Mouse (Mus musculus) midbrain, embryonic 16.5 days (tissue): ENCODE data around the gene D830030K20Rik. TPM values are rescaled to one million over a fixed set of nuclear protein-coding genes. Genes with fewer than 3 reads are reported as not detected.
"Not testable (repeated sequence)": the region's sequence is repeated elsewhere in the genome, so short reads cannot be mapped to it uniquely, and the experiment has no call there.

Experiments used
- ATAC-seq: fragments of 200-750 bp; cut with Nextera tagmentation; 2 replicates; pipeline ENCODE4 v1.8.0; 2017; ENCODE audit warnings: moderate TSS enrichment
- H3K27ac ChIP-seq: fragments of 300-500 bp; sonication (generic); 2 replicates; pipeline ENCODE4 v1.5.1; 2014; ENCODE audit warnings: mild to moderate bottlenecking, low read length, mixed read lengths
- H3K27me3 ChIP-seq: fragments of 300-500 bp; sonication (generic); 2 replicates; pipeline ENCODE4 v1.6.1; 2014; ENCODE audit warnings: low read depth, low read length, mixed read lengths; ENCODE audit not compliant: control insufficient read depth, insufficient read depth
- H3K36me3 ChIP-seq: fragments of 300-500 bp; sonication (generic); 2 replicates; pipeline ENCODE4 v1.6.1; 2014; ENCODE audit warnings: mild to moderate bottlenecking, low read length, moderate library complexity, mixed read lengths; ENCODE audit not compliant: control insufficient read depth, insufficient read depth
- H3K4me1 ChIP-seq: fragments of 300-500 bp; sonication (generic); 2 replicates; pipeline ENCODE4 v1.6.1; 2014; ENCODE audit warnings: mild to moderate bottlenecking, low read length, mixed read lengths; ENCODE audit not compliant: control insufficient read depth, insufficient read depth
- H3K4me2 ChIP-seq: fragments of 300-500 bp; sonication (generic); 2 replicates; pipeline ENCODE4 v1.6.1; 2014; ENCODE audit warnings: mild to moderate bottlenecking, low read length, mixed read lengths
- H3K4me3 ChIP-seq: fragments of 300-500 bp; sonication (generic); 2 replicates; pipeline ENCODE4 v1.5.1; 2014; ENCODE audit warnings: low read depth, mild to moderate bottlenecking, low read length, moderate library complexity, mixed read lengths
- H3K9ac ChIP-seq: fragments of 300-500 bp; sonication (generic); 2 replicates; pipeline ENCODE4 v1.6.1; 2014; ENCODE audit warnings: low read depth, low read length, mixed read lengths
- H3K9me3 ChIP-seq: fragments of 300-500 bp; sonication (generic); replicated peaks from 2 replicates; pipeline ENCODE4 v1.6.1; 2014; ENCODE audit warnings: mild to moderate bottlenecking, low read length, mixed read lengths; ENCODE audit not compliant: control insufficient read depth, poor library complexity, severe bottlenecking
- WGBS: fragments of 180-500 bp; shearing (Covaris S2); extraction: QIAGEN DNeasy Blood & Tissue Kit; methylation state at CpG from one replicate; pipeline ENCODE4 v1.1.7; 2014; 5-methylcytosine and 5-hydroxymethylcytosine counted together
- polyA plus RNA-seq: library from polyadenylated mRNA; unstranded; fragments of >200 nt; fragmentation: Nextera tagmentation; extraction: Ambion mirVana; gene quantifications from 2 replicates; pipeline ENCODE4 v1.2.1, GENCODE M21; 2015

Gene D830030K20Rik
- 34.8 and 37.8 TPM in 2 replicates for polyA plus RNA-seq

DNA sequence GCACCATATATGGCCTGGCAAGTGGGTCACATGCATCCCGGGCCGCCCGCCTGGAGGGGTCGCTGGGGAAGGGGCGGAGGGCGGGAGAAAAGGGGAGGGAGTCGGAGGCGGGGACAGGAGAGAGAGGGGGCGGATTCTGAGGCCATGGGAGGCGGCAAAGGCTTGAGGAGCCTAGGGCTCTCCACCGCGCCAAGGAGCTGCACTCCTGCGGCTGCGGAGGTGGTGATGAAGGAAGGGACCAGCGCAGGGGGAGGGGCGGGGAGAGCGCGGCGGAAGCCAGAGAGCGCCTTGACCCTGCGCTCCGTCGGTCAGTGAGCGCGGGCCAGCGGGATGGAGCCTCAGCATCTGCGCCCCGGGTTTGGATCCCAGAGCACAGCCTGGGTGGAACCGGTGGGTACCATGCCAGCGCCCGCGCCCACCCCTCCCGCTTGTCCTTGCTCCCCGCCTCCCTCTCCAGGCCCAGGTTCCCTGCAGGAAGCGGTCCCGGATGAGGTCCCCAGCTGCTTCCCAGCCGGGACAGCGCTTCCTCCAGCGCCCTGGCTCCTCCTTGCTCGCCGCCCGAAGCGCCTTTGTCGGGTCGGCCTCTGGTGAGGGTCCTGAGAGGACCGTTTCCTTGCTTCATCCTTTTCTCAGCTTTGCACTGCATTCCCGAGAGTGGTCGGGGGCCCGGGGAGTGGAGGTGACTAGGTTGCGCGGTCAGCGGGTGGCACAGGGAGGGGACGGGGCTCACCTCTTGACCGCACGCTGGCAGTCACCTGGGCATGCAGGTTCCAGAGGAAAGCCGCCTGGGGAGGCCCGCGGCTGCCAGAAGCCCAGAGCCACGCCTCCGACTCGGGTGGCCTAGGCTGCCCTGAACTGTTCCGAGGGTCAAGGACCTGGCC lies at the start of gene D830030K20Rik:
D830030K20Rik (plus strand) TSS at position 217 of the 881 bp plus-strand sequence.
- H3K4me1 ChIP-seq, H3K27me3 ChIP-seq, H3K9me3 ChIP-seq, H3K27ac ChIP-seq, H3K36me3 ChIP-seq: not testable (repeated sequence)
- Histone ChIP-seq H3K4me3 (peak within 1 kb of the TSS; percentile 54), H3K9ac (peak within 1 kb of the TSS; percentile 68), H3K4me2 (peak within 1 kb of the TSS; percentile 69)
- peak; percentile 78; the same call in 1 of the 2 replicates for ATAC-seq
- 2% methylated on average over 19 of the region's 62 CpGs for WGBS

- H3K9ac ChIP-seq, H3K27ac ChIP-seq, H3K27me3 ChIP-seq, H3K4me1 ChIP-seq, H3K4me2 ChIP-seq, H3K9me3 ChIP-seq, ATAC-seq, H3K36me3 ChIP-seq, H3K4me3 ChIP-seq: not testable (repeated sequence)
- WGBS, result no CpG with 5 or more reads among the region's 2 CpGs
Observed at GRCm38 (mm10) chr14:3187955-3188354, 20.3 kb upstream of the D830030K20Rik start, which contains the start of gene Gm5795. Gene Gm5795, plus strand, starts transcription at chr14:3188255.

DNA sequence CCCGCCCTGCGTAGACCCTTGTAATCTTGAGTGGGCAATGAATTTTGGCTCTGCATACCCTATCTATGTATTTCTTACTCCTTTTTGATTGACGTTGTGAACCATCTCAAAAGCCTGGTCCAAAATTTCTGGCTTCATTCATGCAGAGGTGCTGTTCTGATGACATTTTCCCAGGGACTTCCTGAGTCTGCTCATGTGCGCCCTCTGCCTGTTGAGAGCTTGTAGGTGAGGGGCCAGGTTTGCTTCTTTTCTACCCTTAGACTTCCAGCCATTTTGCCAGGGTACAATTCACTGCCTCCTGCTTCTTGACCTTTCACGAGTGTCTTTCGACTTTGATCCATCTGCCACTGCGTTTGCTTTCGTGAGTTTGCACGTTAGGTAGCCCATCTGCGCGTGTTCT lies 1.1 kb downstream of the D830030K20Rik start:
- peak overlapping the region; percentile 32 for H3K4me2 ChIP-seq
- WGBS, result 13% methylated on average over 9 of the region's 11 CpGs
- H3K27me3 ChIP-seq, H3K4me3 ChIP-seq, ATAC-seq, H3K36me3 ChIP-seq, H3K27ac ChIP-seq, H3K4me1 ChIP-seq, H3K9me3 ChIP-seq, H3K9ac ChIP-seq: not testable (repeated sequence)

GRCm38 (mm10) chr14:3262531-3262930 lies 54.2 kb downstream of the D830030K20Rik start:
- H3K4me1 ChIP-seq, H3K9ac ChIP-seq, H3K27me3 ChIP-seq, H3K4me2 ChIP-seq, H3K4me3 ChIP-seq, ATAC-seq, H3K9me3 ChIP-seq, H3K27ac ChIP-seq, H3K36me3 ChIP-seq: not testable (repeated sequence)
- WGBS, result 96% methylated on average over 2 of the region's 2 CpGs

Other genes starting within 250 kb of the D830030K20Rik start
- not detected in 2 replicates for gene Gm2888, start 178.5 kb upstream of the D830030K20Rik start, polyA plus RNA-seq
- 14.7 and 15.5 TPM in 2 replicates for gene Gm2897, start 159.2 kb upstream of the D830030K20Rik start, polyA plus RNA-seq
- 0.14 TPM in 1 of 2 replicates, not detected in the other for gene Gm10340, start 74.5 kb upstream of the D830030K20Rik start, polyA plus RNA-seq
- 0.20 TPM in 1 of 2 replicates, not detected in the other for gene Gm5795, start 20.2 kb upstream of the D830030K20Rik start, polyA plus RNA-seq
- gene Gm2956, start 124.1 kb downstream of the D830030K20Rik start, polyA plus RNA-seq, result not detected in 2 replicates
- not detected in 2 replicates for gene Gm10413, start 186.6 kb downstream of the D830030K20Rik start, polyA plus RNA-seq
- gene Gm10409, start 204.1 kb downstream of the D830030K20Rik start, polyA plus RNA-seq, result 21.4 and 24.8 TPM in 2 replicates
- gene Gm3005, start 219.6 kb downstream of the D830030K20Rik start, polyA plus RNA-seq, result 8.8 and 10.9 TPM in 2 replicates
- gene Gm10408, start 240.9 kb downstream of the D830030K20Rik start, polyA plus RNA-seq, result 0.29 TPM in 1 of 2 replicates, not detected in the other